Mouse (Mus musculus) adrenal gland, postnatal 36 days (tissue): Measurements from ENCODE around the gene Glo1. TPM values are rescaled to one million over a fixed set of nuclear protein-coding genes. Genes with fewer than 3 reads are reported as not detected.

Experiments used
- DNase-seq, 2 experiments: peaks; one replicate each; pipeline ENCODE4 v3.0.0; 2021; ENCODE audit warnings: mixed read lengths in 1 of 2
- total RNA-seq, 2 experiments: library from RNA; stranded (reverse); gene quantifications; 2 replicates each; pipeline ENCODE4 v1.2.3; 2021

Gene Glo1
- total RNA-seq, 2 experiments from 2014 or later: 134 to 137 TPM

DNA sequence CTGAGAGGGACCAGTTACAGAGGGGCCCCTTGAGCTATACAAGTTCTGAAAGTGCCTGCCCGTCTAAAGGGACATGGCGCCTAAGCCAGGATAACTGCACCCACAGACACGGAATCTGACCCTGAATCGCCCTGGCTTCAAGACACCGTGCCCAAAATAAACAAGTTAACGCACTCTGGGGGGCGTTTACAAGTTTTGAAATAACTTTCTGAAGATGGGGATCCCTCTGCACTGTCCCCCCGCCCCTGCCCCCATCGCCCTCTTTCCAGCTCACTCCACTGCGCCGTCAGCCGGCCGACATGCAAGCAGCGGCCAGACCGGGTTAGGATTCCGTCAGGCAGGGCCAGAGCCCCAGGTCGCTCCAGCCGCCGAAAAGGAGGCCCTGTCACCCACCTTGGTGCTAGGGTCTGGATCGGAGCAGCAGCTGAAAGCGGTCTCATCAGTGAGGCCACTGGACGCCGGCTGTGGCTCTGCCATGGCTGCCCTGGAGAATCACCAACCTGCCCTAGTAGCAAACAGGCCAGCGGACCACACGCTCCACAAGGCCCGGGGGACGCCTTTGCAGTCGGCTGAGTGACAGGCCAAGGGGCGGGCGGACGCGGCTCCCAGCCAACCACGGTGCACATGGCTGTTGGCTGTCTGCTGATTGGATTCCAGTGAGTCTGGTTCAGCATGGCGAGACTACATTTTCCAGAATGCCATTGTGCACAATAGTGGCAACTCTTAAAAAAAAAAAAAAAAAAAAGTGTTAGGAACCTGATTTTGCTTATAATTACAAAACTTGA is 14.4 kb downstream of the Glo1 start:
- peak; percentile 100 for DNase-seq

DNA sequence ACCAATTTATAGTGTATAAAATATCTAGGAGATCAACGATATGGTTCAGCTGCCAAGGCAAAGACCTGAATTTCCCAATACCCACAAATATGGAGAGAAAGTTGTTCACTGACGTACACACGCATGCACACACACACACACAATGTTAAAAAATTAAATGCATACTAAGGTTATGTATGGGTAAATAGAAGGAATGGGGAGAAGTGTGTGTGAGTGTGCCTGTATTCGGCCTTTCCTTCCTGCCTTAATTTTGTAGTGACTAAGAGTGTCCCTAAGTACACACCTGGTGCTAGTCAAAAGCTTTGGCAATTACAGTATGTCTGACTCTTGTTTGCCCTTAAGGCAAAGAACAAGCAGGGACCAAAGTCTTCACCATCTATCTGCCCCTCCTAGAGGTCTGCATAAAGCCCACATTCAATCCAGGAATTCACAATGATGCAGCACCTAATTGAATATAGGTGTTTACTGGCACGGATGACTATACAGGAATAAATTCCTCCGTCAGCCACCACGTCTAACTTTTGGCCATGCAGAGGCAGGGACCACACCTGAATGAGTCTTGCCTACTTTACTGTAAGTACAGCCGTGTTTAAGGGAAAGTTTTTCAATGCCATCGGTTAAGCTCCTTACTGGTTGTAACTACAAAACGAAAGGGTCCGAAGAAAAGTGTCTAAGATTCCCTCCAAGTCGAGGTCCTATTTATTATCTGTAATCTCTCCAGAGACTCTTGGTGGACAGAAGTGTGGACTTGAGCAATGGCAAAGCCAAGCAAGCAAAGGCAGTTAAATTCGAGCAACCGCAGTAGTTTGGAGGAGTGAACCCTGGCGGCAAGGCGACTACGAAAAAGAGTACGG is 15.2 kb downstream of the Glo1 start:
- DNase-seq: no peak

DNA sequence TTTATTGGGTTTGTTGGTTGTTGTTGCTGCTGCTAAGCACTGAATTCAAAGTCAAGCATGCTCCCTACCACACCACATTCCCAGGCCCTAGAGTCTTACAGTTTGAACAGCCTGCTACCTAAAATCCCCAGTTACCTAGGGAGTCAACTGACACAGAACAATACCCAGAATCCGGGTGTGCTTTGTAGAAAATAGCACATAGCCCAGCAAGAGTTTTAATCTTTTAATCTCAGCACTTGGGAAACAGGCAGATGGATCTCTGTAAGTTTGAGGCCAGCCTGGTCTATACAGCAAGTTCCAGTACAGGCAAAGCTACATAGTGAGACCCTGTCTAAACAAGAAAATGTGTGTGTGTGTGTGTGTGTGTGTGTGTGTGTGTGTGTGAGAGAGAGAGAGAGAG is 15.9 kb downstream of the Glo1 start:
- no peak for DNase-seq

DNA sequence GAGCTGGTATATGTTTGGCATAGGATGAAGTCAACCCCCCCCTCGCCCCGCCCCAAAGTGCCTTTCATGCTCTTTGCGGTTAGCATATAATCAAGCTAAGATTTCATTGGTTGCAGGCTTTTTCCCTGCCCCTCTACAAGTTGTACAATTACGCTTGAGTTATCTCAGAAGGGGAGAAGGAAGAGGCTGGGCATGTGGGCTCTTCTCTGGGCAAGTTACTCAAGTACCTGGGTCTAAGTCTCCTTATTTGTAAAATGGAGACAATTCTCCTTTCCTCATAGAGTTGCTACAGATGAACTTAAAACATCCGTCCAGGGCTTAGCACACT is 16.7 kb downstream of the Glo1 start:
- no peak for DNase-seq

DNA sequence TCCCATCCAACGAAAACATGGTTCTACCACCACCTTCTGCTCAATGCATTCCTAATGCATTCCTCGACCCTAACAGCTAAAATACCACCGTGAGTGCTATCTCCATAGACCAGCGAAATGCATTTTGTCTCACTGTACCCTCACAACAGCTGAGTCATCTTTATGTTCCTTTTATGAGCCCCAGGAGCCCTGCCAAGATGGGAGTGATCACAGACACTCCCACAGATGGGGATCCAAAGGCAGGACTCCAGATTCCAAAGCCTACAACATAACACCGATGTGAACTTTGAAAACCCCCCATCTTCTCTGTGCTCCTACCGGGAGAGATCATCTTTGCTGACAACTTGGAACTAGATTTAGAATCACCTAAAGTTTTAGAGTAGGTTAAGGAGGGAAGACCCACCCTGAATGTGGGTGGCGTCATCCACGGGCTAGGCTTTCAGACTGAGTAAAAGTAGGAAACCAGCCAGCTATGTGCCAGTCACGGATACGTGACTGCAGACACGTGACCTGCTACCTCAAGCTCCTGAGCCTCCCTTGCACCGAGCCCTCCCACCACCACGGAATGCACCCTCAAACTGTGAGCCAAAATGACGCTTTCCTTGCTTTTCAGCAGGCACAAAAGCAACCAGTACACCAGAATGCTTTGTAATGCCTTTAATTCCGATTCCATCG is 17.2 kb downstream of the Glo1 start:
- no peak for DNase-seq

DNA sequence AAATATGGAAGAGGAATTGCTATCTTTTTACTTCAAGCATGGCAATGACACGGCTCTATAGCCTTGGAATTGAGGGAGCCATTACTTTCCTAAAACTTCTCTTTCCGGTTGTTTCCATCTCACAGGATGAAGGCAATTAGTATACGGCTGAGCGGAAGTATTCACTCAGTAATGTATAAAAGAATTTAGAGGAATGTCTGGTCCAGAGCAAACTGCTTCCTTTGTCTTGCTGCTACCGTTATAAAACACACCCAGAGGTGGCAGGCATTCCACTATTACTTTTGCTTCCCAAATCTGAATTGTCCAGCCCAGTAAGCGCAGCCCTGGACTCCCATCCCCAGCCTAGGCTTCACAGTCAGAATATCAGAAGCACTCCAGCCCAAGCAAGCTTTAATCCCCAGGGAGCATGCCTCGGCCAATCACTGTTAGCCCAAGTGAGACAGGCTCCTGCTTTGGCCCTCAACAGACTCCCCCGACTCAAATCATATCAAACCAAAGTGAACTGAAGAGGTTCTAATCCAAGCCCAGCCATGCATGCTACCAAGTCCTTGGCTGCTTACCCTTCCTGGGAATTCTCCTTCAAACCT is 18.7 kb downstream of the Glo1 start:
- DNase-seq: no peak

DNA sequence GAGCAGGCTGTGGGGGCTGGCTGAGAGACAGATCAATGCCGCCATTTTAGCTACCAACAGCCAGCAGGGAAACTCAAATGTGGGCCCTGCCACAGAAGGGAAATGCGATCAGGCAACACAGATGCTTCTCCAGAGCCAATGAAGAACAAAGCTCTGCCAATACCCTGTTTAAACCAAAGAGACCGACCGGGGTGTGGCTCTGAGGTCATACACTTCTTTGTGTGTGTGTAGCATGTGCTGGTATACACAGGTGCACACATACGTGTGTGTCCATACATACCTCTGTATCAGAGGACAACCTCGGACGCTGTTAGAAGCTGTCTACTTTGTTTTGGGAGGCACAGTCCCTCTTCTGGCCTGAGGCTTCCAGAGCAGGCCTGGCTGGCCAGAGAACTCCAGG is 19.3 kb downstream of the Glo1 start:
- no peak for DNase-seq

DNA sequence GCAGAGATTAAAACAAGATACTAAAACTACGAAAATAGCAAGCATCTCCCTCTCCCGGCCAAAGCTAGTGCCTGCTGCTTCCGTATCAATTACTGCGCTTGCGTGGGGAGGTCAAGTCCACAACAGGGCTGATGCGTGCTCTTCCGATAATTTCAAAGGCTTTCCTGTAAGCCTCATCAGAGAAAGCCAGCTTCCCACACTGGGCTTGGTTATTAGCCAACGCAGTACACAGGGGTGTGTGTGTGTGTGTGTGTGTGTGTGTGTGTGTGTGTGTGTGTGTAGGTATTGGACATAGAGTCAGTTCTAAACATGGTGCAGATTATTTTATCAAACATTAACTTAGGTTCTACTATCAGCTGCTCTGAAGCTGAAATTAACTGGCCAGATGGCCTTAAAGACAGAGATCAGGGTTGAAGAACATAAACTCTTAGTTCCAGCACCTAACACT is 20.0 kb downstream of the Glo1 start:
- DNase-seq: no peak

DNA sequence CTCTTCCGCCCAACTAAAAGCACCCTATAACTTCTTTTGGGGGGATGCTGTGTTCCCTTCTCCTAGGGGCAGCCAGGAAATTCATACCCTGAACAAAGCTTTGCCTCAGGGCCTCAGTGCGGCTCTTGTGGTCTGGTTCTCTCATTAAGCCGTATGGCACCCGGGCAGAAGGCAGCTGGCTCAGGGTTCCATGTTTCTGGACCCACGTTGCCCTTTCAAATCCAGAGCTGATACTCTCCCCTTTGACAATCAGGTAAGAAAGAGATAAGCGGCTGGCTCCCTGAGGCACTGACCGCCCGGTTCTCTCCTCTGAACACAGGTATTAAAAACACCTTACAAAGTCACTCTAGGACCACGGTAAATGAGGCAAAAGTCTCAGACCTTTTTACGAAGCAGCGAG is 20.5 kb downstream of the Glo1 start:
- DNase-seq: no peak

DNA sequence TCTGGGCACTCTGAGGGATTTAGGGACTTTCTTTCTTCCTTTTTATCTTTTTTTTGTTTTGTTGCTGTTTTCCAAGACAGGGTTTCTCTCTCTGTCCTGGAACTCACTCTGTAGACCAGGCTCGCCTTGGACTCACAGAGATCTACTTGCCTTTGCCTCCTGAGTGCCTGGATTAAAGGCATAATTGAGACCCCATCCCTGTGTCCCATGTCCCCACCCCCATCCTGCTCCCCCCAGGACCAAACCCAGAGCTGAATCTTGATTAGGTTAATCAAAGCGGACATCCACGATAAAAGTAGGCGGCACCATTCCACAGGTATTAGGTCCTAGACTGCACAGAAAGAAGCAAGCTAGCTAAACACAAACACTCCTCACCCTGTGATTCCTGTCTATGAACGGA is 21.7 kb downstream of the Glo1 start:
- no peak for DNase-seq

DNA sequence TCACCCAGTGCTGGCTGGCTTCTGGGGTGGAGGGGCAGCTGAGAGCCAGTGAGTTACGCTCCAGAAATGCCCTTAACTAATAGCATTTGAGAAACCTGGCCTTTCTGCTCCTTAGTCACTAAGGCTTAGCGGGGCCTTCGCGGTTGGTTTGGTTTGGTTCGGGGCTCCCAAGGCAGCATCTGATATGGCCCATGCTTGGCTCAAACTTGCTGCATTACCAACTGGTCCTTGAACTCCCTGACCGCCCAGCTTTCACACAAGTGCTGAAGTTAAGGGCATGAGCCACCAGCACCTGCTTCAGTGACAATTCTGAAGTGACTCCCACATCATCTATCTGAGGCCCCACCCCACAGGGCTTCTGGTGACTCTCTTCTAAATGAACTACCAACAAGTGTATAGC is 22.4 kb downstream of the Glo1 start:
- peak; percentile 19 to 20 for DNase-seq

DNA sequence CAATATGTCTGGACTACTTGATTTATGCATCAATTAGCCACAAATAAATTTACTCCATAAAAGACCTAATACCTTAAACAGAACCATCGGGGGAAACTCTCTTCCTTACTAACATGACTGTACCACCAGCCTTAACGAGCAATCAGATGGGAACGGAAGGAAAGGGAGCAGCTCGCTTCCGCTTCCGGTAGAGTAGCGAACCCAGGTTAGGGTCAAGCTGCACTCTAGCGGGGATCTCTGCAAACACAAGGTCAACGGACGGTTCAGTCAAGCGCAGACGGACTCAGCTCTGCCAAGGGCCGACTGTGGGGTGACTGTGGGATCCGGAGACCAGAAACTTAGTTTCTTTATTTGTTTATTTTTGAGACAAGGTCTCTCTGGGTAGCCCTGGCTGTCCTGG is 24.5 kb downstream of the Glo1 start:
- no peak for DNase-seq

DNA sequence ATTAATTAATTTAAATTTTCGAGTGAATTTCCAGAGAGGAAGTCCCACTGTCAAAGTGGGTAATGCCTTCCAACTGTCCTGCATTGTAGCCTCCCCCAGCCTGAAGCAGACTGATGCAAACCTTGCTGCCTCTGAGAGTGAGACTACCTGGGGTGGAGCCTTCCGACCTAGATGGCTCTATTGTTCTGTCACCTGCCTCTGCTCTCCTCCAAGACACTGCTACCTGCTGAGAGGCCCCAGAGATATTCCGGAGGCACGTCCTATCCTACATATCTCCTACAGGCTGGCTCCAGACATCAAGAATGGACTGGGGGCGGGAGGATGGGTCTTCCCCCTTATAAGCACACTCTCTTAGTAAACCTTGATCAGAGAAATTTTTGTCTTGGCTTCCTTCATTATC is 28.4 kb downstream of the Glo1 start:
- no peak for DNase-seq

DNA sequence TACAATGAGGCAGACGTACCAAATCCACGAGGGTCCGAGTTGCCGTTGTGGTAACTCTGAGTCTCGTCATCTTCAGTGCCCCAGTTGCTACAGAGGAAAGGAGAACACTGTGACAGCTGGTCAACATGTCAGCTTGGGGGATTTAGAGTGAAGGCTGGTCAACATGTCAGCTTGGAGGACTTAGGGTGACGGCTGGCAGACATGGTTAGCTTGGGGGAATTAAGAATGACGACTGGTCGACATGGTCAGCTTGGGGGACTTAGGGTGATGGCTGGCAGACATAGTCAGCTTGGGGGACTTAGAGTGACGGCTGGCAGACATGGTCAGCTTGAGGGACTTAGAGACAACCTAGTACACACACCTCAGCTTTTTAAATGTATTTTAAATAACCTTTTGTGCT is 28.9 kb downstream of the Glo1 start:
- no peak for DNase-seq

DNA sequence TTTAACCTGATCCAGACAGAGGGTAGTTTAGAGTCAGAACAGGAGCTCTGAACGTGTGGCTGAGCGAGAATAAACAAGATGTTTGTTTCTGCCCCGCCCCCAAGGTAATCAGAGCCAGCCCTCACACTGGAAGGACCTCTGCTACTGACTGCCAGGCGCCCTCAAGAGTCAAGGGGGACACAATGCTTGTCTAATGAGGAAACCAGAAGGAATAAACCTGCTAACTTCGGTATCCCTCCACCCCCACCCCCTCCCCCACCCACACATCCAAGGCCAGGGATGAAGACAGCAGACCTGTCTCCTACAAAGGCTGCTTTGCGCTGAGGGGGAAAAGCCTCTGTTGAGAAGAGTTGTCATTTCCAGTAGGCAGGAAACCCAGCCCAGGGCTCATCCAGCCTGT is 31.8 kb downstream of the Glo1 start:
- DNase-seq: no peak

DNA sequence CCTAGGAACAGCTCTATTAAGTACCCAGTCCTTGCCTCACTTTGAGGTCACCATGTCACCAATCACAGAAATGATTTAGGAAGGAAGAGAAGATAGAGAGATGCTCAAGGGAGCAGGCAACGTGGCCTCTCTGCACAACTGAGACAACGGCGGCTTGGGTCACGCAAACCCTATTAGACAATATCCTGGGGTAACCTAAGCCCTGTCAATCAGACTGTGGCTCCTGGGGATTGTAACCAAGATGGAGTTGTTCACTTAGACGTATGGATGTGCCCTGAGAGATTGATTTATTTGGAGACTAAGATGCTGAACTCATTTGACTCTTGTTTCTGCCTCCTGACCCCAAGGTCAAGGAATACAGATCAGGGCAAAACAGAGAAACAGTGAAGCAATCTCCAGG is 32.3 kb downstream of the Glo1 start:
- no peak for DNase-seq

DNA sequence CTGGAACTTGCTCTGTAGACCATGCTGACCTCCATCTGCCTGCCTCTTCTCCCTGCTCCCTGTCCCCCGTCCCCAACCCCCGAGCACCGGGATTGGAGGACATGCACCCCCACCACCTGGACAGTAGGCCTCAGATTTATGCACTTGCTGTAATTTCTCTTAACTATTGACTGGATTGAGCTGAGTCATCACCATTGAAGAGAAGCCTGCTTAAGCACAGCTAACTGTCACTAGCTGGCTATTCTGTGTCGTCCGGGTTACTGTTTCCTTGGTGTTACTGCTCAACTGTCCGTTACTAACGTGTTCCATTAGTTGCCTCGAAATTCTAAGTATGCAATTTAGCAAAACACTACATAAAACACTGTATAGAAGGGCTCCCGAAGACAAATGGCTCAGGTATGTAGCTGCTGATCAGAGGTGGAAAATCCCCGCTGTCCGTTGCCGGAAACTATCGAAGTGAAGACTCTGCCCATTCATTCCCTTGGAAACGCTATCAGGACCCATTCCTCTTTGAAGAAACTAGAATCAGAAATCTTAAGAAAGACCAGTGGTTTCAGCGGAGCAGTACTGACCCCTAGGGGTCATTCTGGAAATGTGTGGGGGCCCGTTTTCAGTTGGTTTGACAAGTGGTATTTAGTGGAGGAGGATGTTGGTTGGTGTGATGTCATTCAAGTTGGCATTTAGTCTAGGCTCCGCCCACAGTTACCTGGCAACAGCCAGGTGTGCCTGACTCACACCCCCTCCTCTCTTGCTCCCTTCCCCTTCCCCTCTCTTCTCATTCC is 36.1 kb downstream of the Glo1 start:
- DNase-seq: peak; percentile 50 to 61

DNA sequence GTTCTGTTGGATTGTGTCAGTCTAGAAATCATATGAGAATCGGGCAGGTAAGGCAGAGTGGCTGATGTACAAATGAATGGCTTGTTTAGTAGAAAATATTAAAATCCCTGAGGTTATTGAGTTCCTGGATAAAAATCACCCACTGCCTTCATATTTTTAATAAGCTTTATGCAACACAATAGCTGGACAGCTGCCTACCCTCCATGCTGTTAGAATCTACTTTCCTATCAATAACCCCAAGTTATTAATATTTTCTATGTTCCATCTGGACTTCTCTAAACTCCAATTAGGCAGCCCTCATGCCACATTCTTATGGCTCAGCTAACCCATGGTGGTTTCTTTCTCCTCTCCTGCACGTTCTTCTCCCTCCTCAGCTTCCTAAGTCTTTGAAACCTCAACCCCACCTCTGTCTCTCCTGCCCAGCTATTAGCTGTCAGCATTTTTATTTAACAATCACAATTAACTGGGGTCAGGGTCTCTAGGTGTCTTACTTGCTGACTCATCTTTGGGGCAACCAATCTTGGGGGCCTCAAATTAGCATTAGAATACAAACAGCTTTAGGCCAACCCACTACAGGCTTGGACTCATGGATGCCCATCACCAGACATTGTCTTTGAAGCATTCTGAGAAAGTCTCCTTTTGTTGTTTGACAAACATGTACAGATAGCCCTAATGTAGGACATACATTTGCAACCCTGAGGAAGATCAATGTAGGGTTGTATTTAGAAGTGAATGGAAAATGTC is 43.2 kb downstream of the Glo1 start:
- DNase-seq: no peak

DNA sequence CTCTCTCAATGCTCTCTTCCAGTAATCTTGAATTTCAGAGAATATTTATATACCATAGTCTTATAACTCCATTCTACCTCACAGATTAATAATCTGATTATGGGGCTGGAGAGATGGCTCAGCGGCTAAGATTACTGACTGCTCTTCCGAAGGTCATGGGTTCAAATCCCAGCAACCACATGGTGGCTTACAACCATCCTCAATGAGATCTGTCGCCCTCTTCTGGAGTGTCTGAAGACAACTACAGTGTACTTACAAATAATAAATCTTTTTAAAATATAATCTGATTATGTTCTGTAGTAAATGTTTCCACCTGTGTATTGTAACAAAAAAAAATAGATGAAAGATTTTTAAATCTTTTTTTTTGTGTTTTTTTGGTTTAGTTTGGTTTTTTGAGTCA is 44.4 kb downstream of the Glo1 start:
- no peak for DNase-seq

DNA sequence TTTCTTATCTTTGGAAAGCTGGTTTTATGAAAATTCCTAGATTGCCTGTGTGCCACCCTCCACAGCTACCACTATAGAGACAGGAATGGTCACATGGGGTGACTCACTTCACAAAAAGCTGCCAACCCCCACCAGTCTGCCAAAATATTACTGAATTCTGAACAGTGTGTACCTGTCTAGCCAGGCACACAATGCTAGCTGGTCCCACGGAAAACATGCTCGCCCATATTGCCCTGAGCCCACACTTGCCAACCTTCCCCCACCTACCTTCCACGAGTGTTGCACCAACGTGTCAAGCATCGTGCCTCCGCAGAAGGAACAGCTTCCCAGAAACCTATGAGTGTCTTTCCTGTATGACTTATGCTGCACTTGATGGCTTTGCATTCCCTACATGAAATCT is 45.5 kb downstream of the Glo1 start:
- no peak for DNase-seq

DNA sequence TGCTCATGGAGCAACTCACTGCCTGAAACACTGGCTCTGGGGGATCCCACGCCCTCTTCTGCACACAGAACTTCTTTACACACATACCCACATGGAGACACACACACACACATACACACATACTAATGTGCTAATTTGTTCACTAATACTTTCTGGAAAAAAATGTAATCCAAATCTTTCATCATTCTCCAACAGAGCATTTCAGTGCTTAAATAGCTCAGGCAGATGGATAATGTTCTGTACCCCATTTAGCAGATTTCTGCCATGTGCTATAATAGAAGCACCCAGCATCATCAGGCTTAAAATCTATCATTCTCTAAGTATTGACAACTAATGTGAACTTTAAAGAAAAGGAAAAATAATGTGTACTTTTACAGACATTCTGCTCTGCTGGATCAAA is 45.9 kb downstream of the Glo1 start:
- no peak for DNase-seq
